Mouse (Mus musculus): ENCODE results near the gene Gm10324. TPM values are rescaled to one million over a fixed set of nuclear protein-coding genes. Genes with fewer than 3 reads are reported as not detected.

Gene Gm10324
- total RNA-seq (2023), result not detected

GRCm38 (mm10) chr13:66119247-66119646, at the start of gene Gm10324:
TSS of gene Gm10324 (plus strand) at chr13:66119547.

Other genes with a start within 250 kb of the Gm10324 start
- not detected for gene Gm10772, start 108.0 kb downstream of the Gm10324 start, total RNA-seq (2023)

All from monocyte, adult 59 days (primary cell).